Mouse (Mus musculus) thymus, adult 2 months (tissue): ENCODE results near the gene Cradd.

Experiments used
- CTCF ChIP-seq: fragments of 200-500 bp; IDR thresholded peaks from 2 replicates; pipeline ENCODE4 v1.5.1; 2012; ENCODE audit warnings: mild to moderate bottlenecking, control low read depth, low read length, moderate library complexity, borderline replicate concordance; ENCODE audit not compliant: control insufficient read depth, poor library complexity, insufficient read depth; ENCODE audit errors: extremely low read depth
- POLR2A ChIP-seq: fragments of 200-500 bp; IDR thresholded peaks from 2 replicates; pipeline ENCODE4 v1.6.1; 2012; ENCODE audit warnings: mild to moderate bottlenecking, low read length, control low read depth, moderate library complexity; ENCODE audit not compliant: control insufficient read depth, poor library complexity, insufficient read depth; ENCODE audit errors: extremely low read depth

GRCm38 (mm10) chr10:95162691-95163374 is 161.1 kb downstream of the Cradd start:
- TF ChIP-seq CTCF (no peak), POLR2A (no peak)
